Comparison of ENCODE assay signal across 16 mouse cellular contexts in genomic region chr7:132392233-132393013, GRCm38 (mm10).
"Had no signal": no experiment of that assay in that cellular context is flagged by ENCODE, and none has a peak within 500 bp of the region (broad histone marks: within the 10 kb centered on the region; RNA-seq: fewer than 3 reads in every experiment).

No protein-coding gene starts in this region.

- H3K9me3 ChIP-seq: lung, embryonic 15.5 days; megakaryocyte, embryonic 14.5 days; midbrain, embryonic 15.5 days; neural tube, embryonic 12.5 days had no signal

- H3K27me3 ChIP-seq: lung, embryonic 15.5 days; midbrain, embryonic 13.5 days; neural tube, embryonic 12.5 days had no signal

- H3K4me3 ChIP-seq: lung, embryonic 15.5 days; megakaryocyte, embryonic 14.5 days; midbrain, embryonic 13.5 days; midbrain, embryonic 15.5 days; neural tube, embryonic 12.5 days had no signal

- H3K27ac ChIP-seq: lung, embryonic 15.5 days; macrophage; midbrain, embryonic 13.5 days; midbrain, embryonic 15.5 days; neural tube, embryonic 12.5 days had no signal

- H3K9ac ChIP-seq: liver, postnatal 0 days; lung, embryonic 15.5 days; midbrain, embryonic 13.5 days; midbrain, embryonic 15.5 days; neural tube, embryonic 12.5 days had no signal

- H3K4me2 ChIP-seq: lung, embryonic 15.5 days; midbrain, embryonic 13.5 days; midbrain, embryonic 15.5 days; neural tube, embryonic 12.5 days had no signal

- DNase-seq: liver, postnatal 0 days; lung, adult 2 months; lung, postnatal 14 days; lung, postnatal 36 days; right cerebral cortex, postnatal 14 days; spleen, adult 18-20 months; thymus, adult 18-20 months; thymus, postnatal 14 days; thymus, postnatal 36 days had no signal

- ATAC-seq: liver, postnatal 0 days; lung, postnatal 0 days; midbrain, embryonic 13.5 days; midbrain, embryonic 15.5 days had no signal

- H3K36me3 ChIP-seq: lung, embryonic 15.5 days; midbrain, embryonic 13.5 days; midbrain, embryonic 15.5 days; neural tube, embryonic 12.5 days had no signal

- H3K4me1 ChIP-seq: midbrain, embryonic 15.5 days; neural tube, embryonic 12.5 days had no signal
